Mouse (Mus musculus) cortical plate, adult 2 months (tissue): ENCODE results near the gene Pla2g5.

ENCODE experiments used
- CTCF ChIP-seq: fragments of 200-500 bp; IDR thresholded peaks from 2 replicates; pipeline ENCODE4 v1.5.1; 2011; ENCODE audit warnings: mild to moderate bottlenecking, control low read depth, low read length; ENCODE audit not compliant: insufficient read depth; ENCODE audit errors: extremely low read depth
- POLR2A ChIP-seq: fragments of 200-500 bp; IDR thresholded peaks from 2 replicates; pipeline ENCODE4 v1.6.1; 2011; ENCODE audit warnings: mild to moderate bottlenecking, low read length, control low read depth; ENCODE audit not compliant: insufficient read depth; ENCODE audit errors: extremely low read depth

DNA sequence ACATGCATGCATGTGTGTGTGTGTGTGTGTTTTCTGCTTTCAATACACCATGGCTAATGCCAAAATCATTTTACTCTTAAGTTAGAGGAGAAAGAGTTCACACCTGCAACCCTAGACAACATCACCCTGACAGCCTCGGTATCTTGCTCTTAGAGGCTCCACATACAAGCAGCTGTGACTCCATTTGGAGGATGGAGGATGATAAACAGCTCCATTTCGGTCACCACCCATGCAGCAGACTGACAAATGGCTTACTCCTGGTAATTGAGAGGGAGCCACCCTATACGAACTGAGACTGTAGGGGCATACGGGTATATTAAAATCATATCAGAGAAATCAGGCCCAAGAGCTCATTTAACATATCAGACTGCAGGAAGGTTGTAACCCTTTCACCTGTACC, 74.9 kb downstream of the Pla2g5 start:
- TF ChIP-seq CTCF, result no peak
- TF ChIP-seq POLR2A, result no peak
